Mouse (Mus musculus): Measurements from ENCODE around the gene Syt1.

- TF ChIP-seq POLR2A (IDR thresholded peaks at IDR 0.05; ENCODE audit: control insufficient read depth, low read depth, low read length) (no peak), CTCF (IDR thresholded peaks at IDR 0.05; ENCODE audit: control insufficient read depth, insufficient read depth, insufficient replicate concordance, low read depth, low read length) (no peak)
These were observed 45.7 kb upstream of the Syt1 start for GRCm38 (mm10) chr10:109056500-109056899.

Data from testis, adult 2 months (tissue).